Mouse (Mus musculus): ENCODE data around the gene Ccdc71l.

Ccdc71l gene

GRCm38 (mm10) chr12:32378528-32379295 is at the start of gene Ccdc71l:
Gene Ccdc71l (plus strand): TSS chr12:32378704.
- DNase-seq (ENCODE audit: low spot score in 2 of 2) = peak; percentile 82 to 85

GRCm38 (mm10) chr12:32339078-32339477 is 39.4 kb upstream of the Ccdc71l start:
- DNase-seq (ENCODE audit: low spot score in 2 of 2) = no peak

GRCm38 (mm10) chr12:32343487-32343886 is 35.0 kb upstream of the Ccdc71l start:
- no peak for DNase-seq (ENCODE audit: low spot score in 2 of 2)

- no peak for DNase-seq (ENCODE audit: low spot score in 2 of 2)
Measured at GRCm38 (mm10) chr12:32346121-32346520, 32.4 kb upstream of the Ccdc71l start.

GRCm38 (mm10) chr12:32348493-32348892 is 30.0 kb upstream of the Ccdc71l start:
- DNase-seq (ENCODE audit: low spot score in 2 of 2) = no peak

GRCm38 (mm10) chr12:32351874-32352273 is 26.6 kb upstream of the Ccdc71l start:
- no peak for DNase-seq (ENCODE audit: low spot score in 2 of 2)

- peak; percentile 76 to 87 for DNase-seq (ENCODE audit: low spot score in 2 of 2)
Measured at GRCm38 (mm10) chr12:32379296-32379725, 807 bp downstream of the Ccdc71l start.

- DNase-seq (ENCODE audit: low spot score in 2 of 2) = no peak
Measured at GRCm38 (mm10) chr12:32379731-32380130, 1.2 kb downstream of the Ccdc71l start.

- DNase-seq (ENCODE audit: low spot score in 2 of 2) = no peak
Measured at GRCm38 (mm10) chr12:32380457-32380856, 2.0 kb downstream of the Ccdc71l start.

- DNase-seq (ENCODE audit: low spot score in 2 of 2) = no peak
Measured at GRCm38 (mm10) chr12:32381011-32381410, 2.5 kb downstream of the Ccdc71l start.

GRCm38 (mm10) chr12:32419537-32419936 is 41.0 kb downstream of the Ccdc71l start:
- no peak for DNase-seq (ENCODE audit: low spot score in 2 of 2)

GRCm38 (mm10) chr12:32427832-32428231 is 49.3 kb downstream of the Ccdc71l start:
- DNase-seq (ENCODE audit: low spot score in 2 of 2) = no peak

GRCm38 (mm10) chr12:32431004-32431403 is 52.5 kb downstream of the Ccdc71l start:
- DNase-seq (ENCODE audit: low spot score in 2 of 2) = no peak
